Mouse (Mus musculus): Measurements from ENCODE around the gene Zfp263.

Gene Zfp263

GRCm38 (mm10) chr16:3743503-3744185 is at the start of gene Zfp263:
Gene Zfp263, plus strand, starts transcription at chr16:3744093.
- peak; percentile 100 for DNase-seq (ENCODE audit: low read depth, low spot score)

DNA sequence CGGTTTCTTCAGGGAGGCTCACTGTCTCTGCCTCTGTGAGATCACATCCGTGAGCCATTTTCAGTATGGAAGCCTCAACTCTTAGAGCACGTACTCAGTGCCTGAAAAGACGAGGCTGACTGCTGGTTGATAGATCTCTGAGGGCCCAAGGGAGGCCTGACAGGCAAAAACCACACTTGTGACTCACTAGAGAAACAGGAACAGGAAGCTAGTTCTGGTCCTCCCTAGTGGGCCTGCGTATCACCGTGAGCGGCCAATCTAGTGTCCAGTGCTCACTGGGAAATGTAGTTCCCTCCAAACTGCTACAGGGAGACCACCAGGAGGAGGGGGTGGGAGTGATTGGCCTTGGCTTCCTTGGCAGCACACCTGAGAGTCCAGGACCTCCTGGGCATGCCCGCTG is 44.6 kb upstream of the Zfp263 start:
- peak; percentile 1 for DNase-seq (ENCODE audit: low read depth, low spot score)

DNA sequence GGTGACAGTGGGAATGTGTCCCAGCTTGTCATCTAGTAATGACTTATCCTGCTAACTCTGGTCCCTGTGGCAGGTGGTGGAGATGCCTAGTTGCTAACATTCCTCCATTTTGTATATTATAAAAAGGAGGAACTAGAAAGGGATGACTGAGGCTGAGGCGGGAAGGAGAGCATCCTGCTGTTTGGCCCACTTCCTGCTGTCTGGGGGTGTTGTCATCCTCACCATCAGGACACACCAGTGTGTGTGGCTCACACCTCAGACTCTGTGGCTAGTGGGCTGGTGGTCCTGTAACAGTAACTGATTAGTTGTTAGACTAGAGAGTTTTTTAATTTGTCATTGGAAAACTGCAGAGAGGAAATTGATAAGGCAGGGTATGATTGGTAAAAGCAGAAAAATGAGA is 43.0 kb upstream of the Zfp263 start:
- DNase-seq (ENCODE audit: low read depth, low spot score) = no peak

GRCm38 (mm10) chr16:3706680-3707079 is 37.2 kb upstream of the Zfp263 start:
- DNase-seq (ENCODE audit: low read depth, low spot score) = no peak

- DNase-seq (ENCODE audit: low read depth, low spot score) = no peak
Observed at GRCm38 (mm10) chr16:3714731-3715130, 29.2 kb upstream of the Zfp263 start.

- DNase-seq (ENCODE audit: low read depth, low spot score) = no peak
Observed at GRCm38 (mm10) chr16:3717980-3718379, 25.9 kb upstream of the Zfp263 start, which contains the start of gene Mefv. Gene Mefv, minus strand, starts transcription at chr16:3718097.

DNA sequence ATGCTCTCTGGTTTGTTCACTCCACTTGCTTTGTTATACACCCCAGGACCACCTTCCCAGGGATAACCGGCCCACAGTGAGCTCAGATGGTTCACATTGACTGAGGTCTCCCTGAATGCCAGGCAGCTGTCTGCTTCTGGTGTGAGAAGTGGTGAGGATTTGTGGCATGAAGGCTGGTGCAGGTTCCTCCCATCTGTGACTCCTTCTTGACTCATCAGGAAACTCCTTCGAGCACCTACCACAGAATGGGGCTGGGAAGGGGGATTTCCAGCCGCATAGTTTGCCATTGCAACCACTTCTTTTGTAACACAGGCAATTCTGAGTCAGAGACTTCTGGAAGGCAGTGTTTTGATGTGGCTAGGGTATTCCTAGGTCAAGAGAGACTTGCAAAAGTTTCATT is 20.7 kb upstream of the Zfp263 start:
- no peak for DNase-seq (ENCODE audit: low read depth, low spot score)

GRCm38 (mm10) chr16:3727980-3728720 is 15.7 kb upstream of the Zfp263 start:
- DNase-seq (ENCODE audit: low read depth, low spot score) = no peak

- DNase-seq (ENCODE audit: low read depth, low spot score) = peak; percentile 5
Observed at GRCm38 (mm10) chr16:3732612-3733011, 11.3 kb upstream of the Zfp263 start.

DNA sequence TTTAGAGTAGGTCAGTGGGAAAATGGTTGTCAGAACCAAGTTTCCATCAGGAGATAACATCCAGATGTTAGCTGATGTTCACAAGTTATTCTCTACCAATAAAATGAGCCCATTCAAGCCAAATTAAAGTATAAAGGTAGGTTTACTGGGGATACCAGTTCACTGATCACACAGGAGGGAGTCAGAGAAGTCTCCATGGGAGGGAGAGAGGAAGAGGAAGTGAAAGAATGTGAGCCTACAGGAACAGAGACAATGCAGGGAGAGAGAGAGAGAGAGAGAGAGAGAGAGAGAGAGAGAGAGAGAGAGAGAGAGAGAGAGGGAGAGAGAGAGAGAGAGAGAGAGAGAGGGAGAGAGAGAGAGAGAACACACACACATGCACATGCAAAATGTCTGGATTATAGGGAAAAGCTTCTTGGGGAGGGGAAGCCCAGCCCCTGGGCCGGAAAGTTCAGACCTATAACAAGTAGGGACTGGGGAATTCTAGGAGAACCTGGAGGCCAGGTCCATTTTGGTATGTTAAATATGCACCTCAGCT is 10.6 kb upstream of the Zfp263 start:
- DNase-seq (ENCODE audit: low read depth, low spot score) = no peak

DNA sequence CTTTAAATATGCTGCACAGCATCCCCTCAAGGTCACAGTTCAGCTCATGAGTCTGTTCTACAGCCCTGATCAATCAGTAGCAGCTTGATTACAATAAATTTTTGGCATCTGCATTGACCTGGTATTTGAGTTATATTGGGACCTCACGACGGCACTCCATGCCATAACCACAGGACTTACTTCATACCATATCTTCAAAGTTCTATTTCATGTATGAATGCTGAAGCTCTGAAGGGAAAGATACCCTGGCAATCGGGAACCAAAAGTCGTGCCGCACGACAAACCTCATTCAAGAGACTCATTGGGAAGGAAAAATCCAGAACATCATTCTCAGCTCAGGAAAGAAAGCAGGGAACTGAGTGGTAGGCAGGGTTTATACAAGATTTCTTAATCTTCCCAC is 1.4 kb upstream of the Zfp263 start:
- DNase-seq (ENCODE audit: low read depth, low spot score) = no peak

DNA sequence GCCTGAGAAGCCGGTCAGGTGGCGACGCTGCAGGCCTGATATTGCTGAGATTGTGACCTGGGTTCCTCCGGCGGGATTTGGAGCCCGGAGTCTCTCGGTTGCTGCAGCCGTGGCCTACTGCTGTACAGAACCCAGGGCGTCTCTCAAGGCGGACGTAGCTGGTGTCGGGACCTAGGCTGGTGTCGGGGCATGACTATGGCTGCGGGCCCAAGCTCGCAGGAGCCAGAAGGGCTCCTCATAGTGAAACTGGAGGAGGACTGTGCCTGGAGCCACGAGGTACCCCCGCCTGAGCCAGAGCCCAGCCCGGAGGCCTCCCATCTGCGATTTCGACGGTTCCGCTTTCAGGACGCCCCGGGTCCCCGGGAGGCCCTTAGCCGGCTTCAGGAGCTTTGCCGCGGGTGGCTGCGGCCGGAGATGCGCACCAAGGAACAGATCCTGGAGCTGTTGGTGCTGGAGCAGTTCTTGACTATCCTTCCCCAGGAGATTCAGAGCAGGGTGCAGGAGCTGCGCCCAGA is 350 bp downstream of the Zfp263 start:
- DNase-seq (ENCODE audit: low read depth, low spot score) = no peak

DNA sequence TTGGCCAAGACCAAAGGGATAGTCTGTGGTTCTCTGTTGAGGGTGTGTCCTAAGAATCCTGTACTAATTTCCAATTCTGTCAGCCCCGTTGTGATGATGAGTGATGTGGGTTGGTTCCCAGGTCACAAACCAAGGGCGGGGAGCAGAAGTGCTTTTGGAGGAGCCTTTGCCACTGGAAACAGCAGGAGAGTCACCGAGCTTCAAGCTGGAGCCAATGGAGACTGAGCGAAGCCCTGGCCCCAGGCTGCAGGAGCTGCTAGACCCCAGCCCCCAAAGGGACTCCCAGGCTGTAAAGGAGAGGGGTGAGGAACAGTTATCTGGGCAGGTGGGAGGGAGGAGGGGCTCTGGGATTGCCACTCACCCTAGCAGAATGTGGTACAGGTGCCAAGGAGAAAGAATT is 1.8 kb downstream of the Zfp263 start:
- DNase-seq (ENCODE audit: low read depth, low spot score) = no peak

- no peak for DNase-seq (ENCODE audit: low read depth, low spot score)
Observed at GRCm38 (mm10) chr16:3748976-3749375, 5.1 kb downstream of the Zfp263 start.

DNA sequence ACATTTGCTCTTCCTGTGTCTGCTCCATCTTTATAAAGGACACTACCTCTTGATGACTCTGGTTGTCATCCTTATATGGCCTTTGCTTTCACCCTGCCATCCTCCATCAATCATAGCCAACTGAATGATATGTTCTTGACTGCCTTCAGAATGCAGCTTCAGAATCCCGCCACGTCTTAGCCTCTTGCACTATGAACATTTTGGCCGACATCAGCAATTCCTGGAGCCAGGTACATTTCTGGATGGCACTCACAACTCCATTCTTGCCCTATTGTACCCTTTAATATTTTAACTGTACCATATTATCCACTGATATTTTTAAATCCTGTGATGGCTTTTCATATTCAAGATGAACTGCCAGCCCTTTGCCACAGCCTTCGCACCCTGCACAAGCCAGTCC is 27.7 kb downstream of the Zfp263 start:
- DNase-seq (ENCODE audit: low read depth, low spot score) = no peak

DNA sequence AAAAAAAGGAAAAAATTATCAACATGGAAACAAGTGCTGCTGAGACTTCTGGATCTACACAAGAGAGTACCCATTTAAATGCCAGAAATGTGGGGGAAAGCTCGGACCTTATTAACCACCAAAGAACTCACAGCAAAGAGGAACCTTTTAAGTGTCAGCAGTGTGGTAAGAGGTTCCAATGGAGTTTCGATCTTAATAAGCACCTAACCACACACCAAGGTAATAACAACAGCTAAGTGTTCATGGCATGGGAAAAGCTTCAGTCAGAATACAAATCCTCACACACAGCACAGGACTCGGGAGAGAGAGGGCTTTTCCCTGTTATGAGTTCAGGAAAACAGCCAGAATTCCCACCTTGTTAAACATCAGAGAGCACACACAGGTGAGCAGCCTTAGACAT is 32.5 kb downstream of the Zfp263 start:
- DNase-seq (ENCODE audit: low read depth, low spot score) = no peak

DNA sequence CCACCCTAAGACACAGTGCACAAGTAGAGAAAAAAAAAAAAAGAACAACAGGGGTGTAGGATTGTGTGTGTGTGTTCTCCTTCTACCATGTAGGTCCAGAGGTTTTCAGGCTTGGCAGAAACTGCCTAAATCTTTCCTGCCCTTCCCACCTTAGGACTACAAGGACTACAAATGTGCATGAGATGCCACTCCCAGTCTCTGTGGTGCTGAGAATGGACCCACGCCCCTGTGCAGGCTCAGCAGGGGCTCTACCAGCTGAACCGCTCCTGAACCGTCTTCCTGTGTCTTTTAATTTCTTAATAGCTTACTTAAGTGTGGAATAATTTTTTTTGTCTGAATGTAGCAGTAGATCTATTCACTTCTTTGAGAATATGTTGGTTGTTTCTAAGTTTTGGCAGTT is 34.1 kb downstream of the Zfp263 start:
- DNase-seq (ENCODE audit: low read depth, low spot score) = no peak

DNA sequence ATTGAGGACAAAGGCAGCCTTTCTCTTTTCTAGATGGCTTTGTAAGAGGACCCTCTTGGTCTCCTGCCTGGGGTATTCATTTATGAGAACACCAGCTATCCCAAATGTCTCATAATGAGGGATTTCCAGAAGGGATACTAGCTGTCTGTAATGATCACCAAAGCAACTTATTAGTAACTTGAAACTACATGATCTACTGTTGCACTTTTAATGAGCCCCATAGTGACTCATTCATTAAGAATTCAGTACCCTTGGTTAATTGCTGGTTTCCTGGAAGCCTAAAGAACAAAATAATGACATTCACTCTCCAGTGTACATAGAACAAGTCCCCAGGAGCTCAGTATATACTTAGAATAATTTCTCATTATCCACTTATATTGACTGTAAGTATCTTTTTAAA is 37.3 kb downstream of the Zfp263 start:
- no peak for DNase-seq (ENCODE audit: low read depth, low spot score)

GRCm38 (mm10) chr16:3788394-3788793 is 44.5 kb downstream of the Zfp263 start:
- no peak for DNase-seq (ENCODE audit: low read depth, low spot score)
